Mouse (Mus musculus): ENCODE data around the gene Ccdc146. TPM values are rescaled to one million over a fixed set of nuclear protein-coding genes. Genes with fewer than 3 reads are reported as not detected.
"Not testable (repeated sequence)": the region's sequence is repeated elsewhere in the genome, so short reads cannot be mapped to it uniquely, and the experiment has no call there.

The Ccdc146 gene
- polyA plus RNA-seq, 1 experiment from 2014 or later, result not detected

- 0 out of 2 replicates have a peak overlapping the region, but pooled peaks have one; percentile 7 for H3K4me2 ChIP-seq
- no peak overlapping the region for H3K9ac ChIP-seq
- H3K36me3 ChIP-seq, result no peaks in the 10 kb centered on the region
- H3K9me3 ChIP-seq, result no peaks in the 10 kb centered on the region
- no peak overlapping the region for H3K4me3 ChIP-seq
- no peak overlapping the region for H3K27ac ChIP-seq
- WGBS, result 34% methylated on average over 4 of the region's 4 CpGs
- ATAC-seq (ENCODE audit: insufficient number of reproducible peaks, insufficient read depth, low FRiP score, low TSS enrichment, low read depth), result no peak
- H3K27me3 ChIP-seq, result peaks cover 7% of the 10 kb centered on the region; the same call in 1 of the 2 replicates
- H3K4me1 ChIP-seq, result peaks cover 6% of the 10 kb centered on the region
Measured at GRCm38 (mm10) chr5:21366338-21367053, 58.0 kb downstream of the Ccdc146 start.

- WGBS, result 78% methylated on average over 3 of the region's 3 CpGs
- Histone ChIP-seq H3K36me3 (no peaks in the 10 kb centered on the region), H3K27ac (no peak overlapping the region), H3K4me1 (peaks cover 6% of the 10 kb centered on the region), H3K9me3 (no peaks in the 10 kb centered on the region), H3K4me2 (no peak overlapping the region), H3K4me3 (no peak overlapping the region), H3K9ac (no peak overlapping the region), H3K27me3 (no peaks in the 10 kb centered on the region)
- no peak for ATAC-seq (ENCODE audit: insufficient number of reproducible peaks, insufficient read depth, low FRiP score, low TSS enrichment, low read depth)
Measured at GRCm38 (mm10) chr5:21363343-21363742, 61.1 kb downstream of the Ccdc146 start.

- ATAC-seq (ENCODE audit: insufficient number of reproducible peaks, insufficient read depth, low FRiP score, low TSS enrichment, low read depth), result no peak
Measured at GRCm38 (mm10) chr5:21358648-21359047, 65.8 kb downstream of the Ccdc146 start.

GRCm38 (mm10) chr5:21351678-21352077, 72.8 kb downstream of the Ccdc146 start:
- no peaks in the 10 kb centered on the region for H3K27me3 ChIP-seq
- H3K4me3 ChIP-seq, result no peak overlapping the region
- H3K36me3 ChIP-seq, result no peaks in the 10 kb centered on the region
- no peak overlapping the region for H3K4me2 ChIP-seq
- ATAC-seq (ENCODE audit: insufficient number of reproducible peaks, insufficient read depth, low FRiP score, low TSS enrichment, low read depth), result no peak
- H3K9me3 ChIP-seq, result no peaks in the 10 kb centered on the region
- no peak overlapping the region for H3K9ac ChIP-seq
- peaks cover 8% of the 10 kb centered on the region for H3K4me1 ChIP-seq
- no peak overlapping the region for H3K27ac ChIP-seq

More at GRCm38 (mm10) chr5:21358648-21359047, 65.8 kb downstream of the Ccdc146 start:
- H3K4me3 ChIP-seq, result no peak overlapping the region
- no peak overlapping the region for H3K9ac ChIP-seq
- no peak overlapping the region for H3K27ac ChIP-seq
- H3K4me1 ChIP-seq, result peaks cover 8% of the 10 kb centered on the region
- no peaks in the 10 kb centered on the region for H3K27me3 ChIP-seq
- H3K36me3 ChIP-seq, result no peaks in the 10 kb centered on the region
- no peak overlapping the region for H3K4me2 ChIP-seq
- no peaks in the 10 kb centered on the region for H3K9me3 ChIP-seq
- 84% methylated on average over 3 of the region's 3 CpGs for WGBS

GRCm38 (mm10) chr5:21348366-21348765, 76.1 kb downstream of the Ccdc146 start:
- Histone ChIP-seq H3K9me3 (no peaks in the 10 kb centered on the region), H3K36me3 (no peaks in the 10 kb centered on the region), H3K9ac (no peak overlapping the region), H3K27me3 (no peaks in the 10 kb centered on the region), H3K27ac (no peak overlapping the region), H3K4me1 (no peaks in the 10 kb centered on the region), H3K4me2 (no peak overlapping the region), H3K4me3 (no peak overlapping the region)
- WGBS, result 72% methylated on average over 7 of the region's 7 CpGs
- ATAC-seq (ENCODE audit: insufficient number of reproducible peaks, insufficient read depth, low FRiP score, low TSS enrichment, low read depth), result no peak

GRCm38 (mm10) chr5:21342265-21342664, 82.2 kb downstream of the Ccdc146 start:
- H3K27me3 ChIP-seq; ATAC-seq (ENCODE audit: insufficient number of reproducible peaks, insufficient read depth, low FRiP score, low TSS enrichment, low read depth); H3K4me2 ChIP-seq; H3K9ac ChIP-seq; H3K4me1 ChIP-seq; H3K4me3 ChIP-seq; H3K9me3 ChIP-seq; H3K27ac ChIP-seq; H3K36me3 ChIP-seq: not testable (repeated sequence)

DNA sequence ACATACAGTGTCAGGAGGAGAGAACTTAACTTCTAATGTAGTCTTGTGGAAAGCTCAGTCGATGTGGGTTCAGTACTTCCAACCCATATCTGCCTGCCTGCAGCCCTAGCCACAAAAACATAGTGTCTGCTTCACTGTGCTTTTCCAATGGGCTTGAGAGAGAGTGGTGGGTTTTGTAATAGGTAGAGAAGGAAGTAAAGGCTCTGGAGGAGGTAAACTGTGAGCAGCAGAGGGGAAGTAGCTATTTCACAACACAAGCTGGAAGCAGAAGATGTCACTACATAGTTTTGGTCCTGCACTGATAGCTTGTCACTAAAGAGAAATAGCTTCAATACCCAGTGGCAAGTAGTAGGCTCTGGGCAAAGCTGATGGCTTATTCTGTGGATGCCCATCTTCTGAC, 92.4 kb downstream of the Ccdc146 start:
- Histone ChIP-seq H3K36me3 (no peaks in the 10 kb centered on the region), H3K9me3 (no peaks in the 10 kb centered on the region), H3K27ac (no peak overlapping the region), H3K4me3 (no peak overlapping the region), H3K4me1 (peaks cover 12% of the 10 kb centered on the region), H3K9ac (no peak overlapping the region), H3K4me2 (no peak overlapping the region), H3K27me3 (no peaks in the 10 kb centered on the region)
- 82% methylated on average over 1 of the region's 1 CpGs for WGBS
- ATAC-seq (ENCODE audit: insufficient number of reproducible peaks, insufficient read depth, low FRiP score, low TSS enrichment, low read depth), result no peak

DNA sequence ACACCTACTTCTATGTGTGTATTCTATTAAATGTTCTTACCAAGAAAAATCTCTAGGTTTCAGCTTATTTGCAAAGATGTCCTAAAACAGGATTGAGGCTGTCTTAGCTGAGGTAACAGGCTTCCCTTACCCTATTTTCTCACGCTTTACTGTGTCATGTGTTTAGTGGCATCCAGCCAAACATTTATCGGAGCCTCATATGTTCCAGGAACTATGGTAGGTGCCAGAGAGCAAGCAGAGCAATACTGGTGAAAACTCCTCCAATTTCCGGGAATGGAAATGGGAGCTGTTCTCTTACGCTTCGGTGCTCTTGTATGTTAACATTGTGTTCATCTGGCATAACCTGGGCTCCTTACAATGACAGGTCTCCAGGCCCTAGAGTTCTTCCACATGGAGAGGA, 92.8 kb downstream of the Ccdc146 start:
- Histone ChIP-seq H3K27me3 (no peaks in the 10 kb centered on the region), H3K9me3 (no peaks in the 10 kb centered on the region), H3K4me3 (no peak overlapping the region), H3K4me1 (peaks cover 12% of the 10 kb centered on the region), H3K9ac (no peak overlapping the region), H3K27ac (no peak overlapping the region), H3K4me2 (no peak overlapping the region), H3K36me3 (no peaks in the 10 kb centered on the region)
- ATAC-seq (ENCODE audit: insufficient number of reproducible peaks, insufficient read depth, low FRiP score, low TSS enrichment, low read depth), result no peak
- 73% methylated on average over 5 of the region's 5 CpGs for WGBS

- Histone ChIP-seq H3K9ac (no peak overlapping the region), H3K27ac (no peak overlapping the region), H3K9me3 (no peaks in the 10 kb centered on the region), H3K27me3 (no peaks in the 10 kb centered on the region), H3K36me3 (no peaks in the 10 kb centered on the region), H3K4me3 (no peak overlapping the region), H3K4me2 (no peak overlapping the region), H3K4me1 (peaks cover 12% of the 10 kb centered on the region)
- ATAC-seq (ENCODE audit: insufficient number of reproducible peaks, insufficient read depth, low FRiP score, low TSS enrichment, low read depth), result no peak
- 44% methylated on average over 11 of the region's 11 CpGs for WGBS
Measured at GRCm38 (mm10) chr5:21329672-21330665, 94.5 kb downstream of the Ccdc146 start.

DNA sequence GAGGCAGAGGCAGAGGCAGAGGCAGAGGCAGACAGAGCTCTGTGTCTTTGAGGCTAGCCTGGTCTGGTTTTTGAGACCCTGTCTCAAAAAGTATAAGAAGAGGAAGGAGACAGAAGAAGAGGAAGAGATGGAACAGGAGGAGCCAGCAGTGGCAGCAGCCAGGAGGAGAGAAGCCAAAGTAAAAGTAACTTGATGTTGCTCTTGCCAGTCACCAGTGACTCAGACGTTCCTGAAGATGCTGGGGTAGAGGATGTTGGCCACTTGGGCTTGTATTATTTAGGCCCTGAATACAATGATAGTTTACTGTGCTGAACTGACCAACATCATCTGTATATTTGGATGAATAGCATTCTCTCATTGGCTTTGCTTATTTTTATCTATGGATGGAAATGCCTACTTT, 95.9 kb downstream of the Ccdc146 start:
- WGBS, result 76% methylated on average over 1 of the region's 1 CpGs
- Histone ChIP-seq H3K36me3 (no peaks in the 10 kb centered on the region), H3K9ac (no peak overlapping the region), H3K4me1 (peaks cover 12% of the 10 kb centered on the region), H3K4me3 (no peak overlapping the region), H3K4me2 (no peak overlapping the region), H3K27me3 (no peaks in the 10 kb centered on the region), H3K9me3 (no peaks in the 10 kb centered on the region), H3K27ac (no peak overlapping the region)
- no peak for ATAC-seq (ENCODE audit: insufficient number of reproducible peaks, insufficient read depth, low FRiP score, low TSS enrichment, low read depth)

DNA sequence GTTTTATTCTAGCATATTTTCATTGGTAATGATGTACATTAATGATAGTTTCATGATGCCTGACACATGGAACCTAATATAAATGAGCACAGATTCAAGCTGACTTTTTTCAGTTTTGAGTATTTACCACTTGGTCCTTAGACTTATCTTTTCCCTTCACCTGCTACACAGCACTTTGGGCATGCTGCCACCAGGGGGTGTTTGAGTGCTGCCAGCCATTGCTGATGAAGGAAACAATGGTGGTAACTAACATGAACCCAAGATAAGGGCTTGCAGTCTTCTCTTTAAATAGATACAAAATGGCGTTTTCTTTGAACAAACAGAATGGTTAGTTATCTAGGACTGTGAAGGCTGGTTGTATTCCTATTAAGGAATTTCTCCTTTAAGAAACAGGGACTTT, 98.0 kb downstream of the Ccdc146 start:
- H3K9ac ChIP-seq, result no peak overlapping the region
- no peaks in the 10 kb centered on the region for H3K36me3 ChIP-seq
- no peaks in the 10 kb centered on the region for H3K27me3 ChIP-seq
- H3K4me2 ChIP-seq, result no peak overlapping the region
- H3K4me3 ChIP-seq, result no peak overlapping the region
- no peak for ATAC-seq (ENCODE audit: insufficient number of reproducible peaks, insufficient read depth, low FRiP score, low TSS enrichment, low read depth)
- WGBS, result 39% methylated on average over 1 of the region's 1 CpGs
- no peaks in the 10 kb centered on the region for H3K9me3 ChIP-seq
- H3K27ac ChIP-seq, result no peak overlapping the region
- peaks cover 12% of the 10 kb centered on the region for H3K4me1 ChIP-seq

DNA sequence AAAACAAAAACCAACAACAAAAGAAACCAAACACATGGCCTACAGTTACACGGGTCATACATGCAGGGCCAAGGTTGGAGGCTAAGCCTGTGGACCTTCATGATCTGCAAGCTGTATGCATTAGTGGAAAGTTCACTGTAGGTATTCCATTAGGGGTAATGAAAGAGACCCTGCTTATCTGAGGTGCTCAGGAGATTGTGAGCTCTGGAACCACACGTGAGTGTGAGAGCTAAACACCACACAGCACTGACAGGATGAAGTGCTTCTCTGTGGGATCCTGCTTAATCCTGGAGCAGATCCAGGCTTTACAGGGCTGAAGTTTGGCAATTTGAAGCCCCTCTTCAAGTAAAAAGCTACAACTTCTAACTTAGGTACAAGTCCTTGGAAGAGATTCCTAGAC, 104.3 kb downstream of the Ccdc146 start:
- Histone ChIP-seq H3K36me3 (no peaks in the 10 kb centered on the region), H3K4me3 (no peak overlapping the region), H3K9ac (no peak overlapping the region), H3K4me2 (no peak overlapping the region), H3K4me1 (no peaks in the 10 kb centered on the region), H3K27ac (no peak overlapping the region), H3K27me3 (no peaks in the 10 kb centered on the region), H3K9me3 (no peaks in the 10 kb centered on the region)
- no peak for ATAC-seq (ENCODE audit: insufficient number of reproducible peaks, insufficient read depth, low FRiP score, low TSS enrichment, low read depth)
- 83% methylated on average over 2 of the region's 2 CpGs for WGBS

Measured in embryonic facial prominence, embryonic 13.5 days (tissue).